Mouse (Mus musculus): ENCODE measurements around the gene Tmsb15b2. TPM values are rescaled to one million over a fixed set of nuclear protein-coding genes. Genes with fewer than 3 reads are reported as not detected.

Tmsb15b2 gene
- total RNA-seq, 1 experiment from 2014 or later: 15.4 TPM

Other genes starting within 250 kb of the Tmsb15b2 start
- gene Morf4l2, start 231.8 kb downstream of the Tmsb15b2 start, total RNA-seq (2021): 257 and 345 TPM in 2 replicates
- not detected in 2 replicates for gene Glra4, start 195.4 kb downstream of the Tmsb15b2 start, total RNA-seq (2021)
- 7.0 and 8.4 TPM in 2 replicates for gene Plp1, start 152.8 kb downstream of the Tmsb15b2 start, total RNA-seq (2021)
- 0.24 and 0.61 TPM in 2 replicates for gene Rab9b, start 106.7 kb downstream of the Tmsb15b2 start, total RNA-seq (2021)
- gene H2bfm, start 48.2 kb downstream of the Tmsb15b2 start, total RNA-seq (2021): not detected in 2 replicates
- gene Tmsb15l, start 1.4 kb upstream of the Tmsb15b2 start, total RNA-seq (2021): 0.67 and 3.5 TPM in 2 replicates
- gene Tmsb15b1, start 1.4 kb upstream of the Tmsb15b2 start, total RNA-seq (2021): 1.8 and 3.2 TPM in 2 replicates
- 8.3 and 13.7 TPM in 2 replicates for gene Zcchc18, start 17.7 kb upstream of the Tmsb15b2 start, total RNA-seq (2021)
- gene Slc25a53, start 62.8 kb upstream of the Tmsb15b2 start, total RNA-seq (2021): 13.5 and 13.7 TPM in 2 replicates
- 6.3 and 7.2 TPM in 2 replicates for gene Fam199x, start 74.1 kb upstream of the Tmsb15b2 start, total RNA-seq (2021)
- gene Esx1, start 146.6 kb upstream of the Tmsb15b2 start, total RNA-seq (2021): not detected in 2 replicates